Mouse (Mus musculus) heart, adult 8-10 months (tissue): ENCODE results near the gene Porcn. TPM values are rescaled to one million over a fixed set of nuclear protein-coding genes. Genes with fewer than 3 reads are reported as not detected.

Source experiments
- DNase-seq: peaks from one replicate; pipeline ENCODE4 v3.0.0; 2022; ENCODE audit warnings: low spot score
- total RNA-seq, 4 experiments: library from RNA; stranded (reverse); gene quantifications; 2 replicates each; pipeline ENCODE4 v1.2.4; 2022

Porcn gene
- total RNA-seq, 4 experiments from 2014 or later, result 2.1 to 3.9 (median 2.9) TPM

- DNase-seq, result no peak
These were observed 421 bp upstream of the Porcn start for GRCm38 (mm10) chrX:8206694-8207197.

DNA sequence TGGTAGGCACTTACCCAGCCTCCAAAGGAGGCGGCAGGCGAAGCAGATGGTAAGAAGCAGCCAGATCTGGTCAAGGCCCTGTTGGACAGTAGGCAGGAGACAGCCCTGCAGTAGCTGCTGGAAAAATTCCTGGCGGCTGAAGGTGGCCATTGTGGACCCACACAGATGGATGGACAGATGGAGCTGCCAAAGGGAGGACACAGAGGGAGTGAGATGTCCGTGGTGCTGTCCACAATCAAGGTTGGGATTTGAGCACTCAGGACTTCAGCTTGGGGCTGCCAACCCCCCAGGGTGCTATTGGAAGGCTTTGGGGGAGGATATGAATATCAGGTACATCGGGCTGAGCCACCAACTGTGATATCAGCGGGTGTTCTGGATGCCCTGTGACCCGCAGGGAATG is 774 bp downstream of the Porcn start:
- DNase-seq, result no peak

DNA sequence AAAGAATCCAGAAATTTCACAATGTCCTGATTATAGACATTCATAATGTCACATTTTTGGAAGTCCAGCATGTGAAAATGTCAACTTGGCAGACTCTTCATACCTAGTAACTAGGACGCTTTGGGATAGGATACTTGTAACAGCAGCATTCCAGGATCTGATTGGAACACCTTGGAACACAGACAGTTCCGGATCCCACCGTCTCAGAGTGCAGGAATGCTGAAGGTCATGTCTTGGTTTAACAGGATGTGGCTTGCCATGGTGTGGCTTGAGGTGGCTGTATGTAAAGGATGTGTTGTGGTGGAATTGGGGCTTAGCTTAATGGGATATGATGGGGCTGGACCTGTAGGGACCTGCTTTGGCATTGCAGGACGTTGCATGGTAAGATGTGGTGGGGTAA is 1.2 kb downstream of the Porcn start:
- no peak for DNase-seq

- DNase-seq, result no peak
These were observed 2.2 kb downstream of the Porcn start for GRCm38 (mm10) chrX:8204076-8204475.

- DNase-seq, result no peak
These were observed 3.2 kb downstream of the Porcn start for GRCm38 (mm10) chrX:8203105-8203504.

GRCm38 (mm10) chrX:8193419-8193723 is 13.0 kb downstream of the Porcn start, which contains the start of gene Ebp:
Gene Ebp, minus strand, starts transcription at chrX:8193512.
- no peak for DNase-seq

- peak; percentile 84 for DNase-seq
These were observed 13.5 kb downstream of the Porcn start for GRCm38 (mm10) chrX:8192640-8193418.

DNA sequence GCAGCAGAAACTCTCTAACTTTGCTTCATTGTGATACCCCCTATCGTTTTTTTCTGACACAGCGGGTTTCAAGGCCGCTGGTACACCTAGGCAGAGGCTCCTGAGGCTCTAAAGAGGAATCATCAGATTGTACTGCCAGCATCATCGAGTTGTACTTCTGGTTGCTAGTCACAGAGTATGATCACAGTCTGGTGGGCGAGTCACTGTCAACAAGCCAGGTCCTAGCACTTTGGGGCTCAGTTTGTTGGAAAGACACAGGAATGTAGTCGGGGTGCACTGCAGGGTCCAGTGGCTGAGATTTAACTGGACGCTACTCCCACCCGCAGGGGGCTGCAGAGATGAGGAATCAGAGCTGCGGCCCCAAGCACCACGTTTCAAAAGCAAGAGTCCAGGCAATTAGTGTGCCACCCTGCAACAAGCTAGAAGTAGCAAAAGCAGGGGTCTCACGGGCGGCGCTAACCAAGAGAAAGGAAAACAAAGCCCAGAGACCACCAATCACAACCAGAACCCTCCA is 14.1 kb downstream of the Porcn start:
- DNase-seq, result no peak

GRCm38 (mm10) chrX:8182871-8183540 is 23.3 kb downstream of the Porcn start:
- no peak for DNase-seq

- no peak for DNase-seq
These were observed 26.7 kb downstream of the Porcn start for GRCm38 (mm10) chrX:8179646-8180045.

GRCm38 (mm10) chrX:8178871-8179270 is 27.5 kb downstream of the Porcn start:
- DNase-seq, result no peak

GRCm38 (mm10) chrX:8175504-8176385 is 30.6 kb downstream of the Porcn start, which contains the start of gene Tbc1d25:
Gene Tbc1d25, minus strand, starts transcription at chrX:8176181.
- DNase-seq, result peak; percentile 83

DNA sequence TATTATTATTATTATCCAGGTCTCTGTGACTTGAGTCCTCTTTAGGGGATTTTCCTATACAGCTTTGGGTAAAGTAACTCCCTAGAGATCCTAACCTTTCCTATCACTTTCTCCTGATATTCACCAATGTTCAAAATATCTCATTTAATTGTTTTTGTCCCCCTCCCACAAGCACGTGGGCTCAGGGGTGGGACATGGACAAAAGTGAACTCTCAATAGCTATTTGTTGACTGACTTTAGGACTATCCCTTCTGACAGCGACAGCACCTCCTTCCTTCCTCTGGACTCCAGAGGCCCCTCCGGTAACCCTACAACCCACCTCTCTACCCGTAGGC is 31.2 kb downstream of the Porcn start:
- no peak for DNase-seq

DNA sequence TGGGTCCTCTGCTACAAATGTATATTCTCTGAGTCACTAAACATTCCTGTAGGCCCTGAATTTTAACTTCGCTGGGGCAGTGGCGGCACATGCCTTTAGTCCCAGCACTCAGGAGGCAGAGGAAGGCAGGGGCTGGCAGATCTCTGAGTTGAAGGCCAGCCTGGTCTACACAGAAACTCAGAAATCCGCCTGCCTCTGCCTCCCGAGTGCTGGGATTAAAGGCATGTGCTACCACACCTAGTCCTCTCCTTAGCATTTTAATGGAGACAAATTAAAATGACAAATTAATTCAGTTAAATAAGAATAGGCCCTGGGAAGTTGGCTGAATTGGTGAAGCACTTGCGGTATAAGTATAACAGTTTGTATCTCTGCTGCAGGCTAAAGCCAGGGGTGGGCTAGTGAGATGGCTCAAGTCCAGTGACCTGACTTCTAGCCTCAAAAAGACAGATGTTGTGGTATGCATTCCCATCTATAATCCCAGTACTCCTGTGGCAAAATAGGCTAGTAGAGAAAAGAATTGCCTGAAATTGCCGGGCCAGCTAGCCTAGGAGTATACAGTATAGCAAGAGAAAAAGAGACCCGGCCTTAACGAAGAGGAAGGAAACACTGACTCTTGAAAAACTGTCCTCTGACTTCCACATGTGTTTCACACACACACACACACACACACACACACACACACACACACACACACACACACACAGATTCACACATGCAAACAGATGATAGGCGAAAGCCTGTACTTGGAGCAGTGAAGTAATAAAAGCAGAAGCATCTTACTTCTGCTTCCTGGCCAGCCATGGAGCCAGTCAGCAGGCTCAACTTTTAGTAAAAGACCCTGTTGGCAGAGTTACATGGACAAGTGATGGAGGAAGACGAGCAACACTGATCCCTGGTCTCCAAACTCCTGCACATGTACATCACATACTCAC is 38.3 kb downstream of the Porcn start:
- no peak for DNase-seq

DNA sequence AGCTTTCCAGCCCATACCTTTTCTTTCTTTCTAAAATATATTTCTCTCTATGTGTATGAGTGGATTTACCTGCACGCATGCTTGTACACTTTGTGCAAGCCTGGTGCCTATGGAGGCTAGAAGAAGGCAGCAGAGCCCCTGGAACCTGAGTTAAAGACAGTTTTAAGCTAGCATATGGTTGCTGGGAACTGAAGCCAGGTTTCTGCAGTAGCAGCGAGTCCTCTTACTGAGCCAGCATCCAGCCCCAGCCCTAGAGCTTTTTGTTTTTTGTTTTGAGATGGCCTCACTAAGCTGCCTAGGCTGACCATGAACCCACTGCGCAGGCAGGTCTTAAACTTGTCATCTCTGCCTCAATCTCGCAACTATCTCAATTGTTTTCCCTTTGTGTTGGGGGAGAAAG is 41.9 kb downstream of the Porcn start:
- DNase-seq, result no peak

DNA sequence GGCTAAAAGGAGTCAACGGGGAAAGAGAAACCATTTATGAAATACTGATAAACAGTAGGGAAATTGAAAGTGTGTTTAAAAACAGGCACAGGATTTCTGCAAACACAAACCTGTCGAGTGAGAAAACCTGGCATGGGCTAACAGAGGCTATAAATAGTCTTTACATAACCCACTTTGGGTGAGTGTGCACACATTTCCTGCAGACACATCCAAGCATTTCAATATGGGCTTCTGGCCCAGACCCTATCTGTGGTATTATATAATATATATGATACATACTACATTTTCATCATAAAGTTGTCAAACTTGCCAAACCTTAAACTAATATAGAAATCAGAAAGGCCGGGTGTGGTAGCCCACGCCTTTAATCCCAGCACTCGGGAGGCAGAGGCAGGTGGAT is 43.2 kb downstream of the Porcn start:
- DNase-seq, result no peak

DNA sequence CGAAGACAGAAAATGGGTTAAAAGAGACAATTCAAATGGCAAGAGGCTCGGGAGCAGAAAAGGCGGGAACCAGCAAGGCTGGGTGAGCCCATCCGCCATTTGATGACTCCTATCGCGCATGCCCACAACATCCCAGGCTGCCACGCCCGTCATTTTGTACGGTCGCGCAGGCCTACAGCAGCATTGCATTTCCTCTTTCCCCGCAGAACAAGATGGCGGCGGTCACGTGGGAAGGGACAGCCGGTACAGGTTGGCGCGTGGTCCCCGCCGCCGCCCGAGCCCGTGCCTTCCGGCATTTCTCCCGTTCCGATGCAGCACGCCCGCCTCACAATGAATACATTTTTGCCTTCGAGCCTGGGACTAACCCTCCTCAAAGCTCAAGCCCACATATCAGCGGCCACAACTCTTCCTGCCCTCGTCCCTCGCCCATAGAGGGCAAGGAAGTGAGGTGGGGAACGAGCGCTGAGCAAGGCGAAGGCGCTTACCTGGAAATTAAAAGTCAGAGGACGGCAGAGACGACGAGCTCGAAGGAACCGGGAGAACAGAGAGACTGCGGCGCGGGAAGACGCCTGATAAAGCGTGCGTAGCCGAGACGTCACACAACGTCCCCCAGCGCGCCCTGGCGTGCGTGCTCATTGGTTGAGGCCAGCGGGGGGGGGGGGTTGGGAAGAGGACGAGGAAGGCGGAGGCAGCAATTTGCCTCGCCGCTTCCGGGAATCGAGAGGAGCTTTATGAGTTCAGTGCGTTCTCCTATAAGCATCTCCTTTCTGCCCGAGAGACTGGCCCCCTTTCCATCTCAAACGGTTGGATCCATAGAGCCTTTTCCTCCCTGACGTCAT is 61.0 kb downstream of the Porcn start, which contains the start of gene Rbm3:
Gene Rbm3, minus strand, starts transcription at position 728 of the 839 bp plus-strand sequence.
- DNase-seq, result peak; percentile 87
